Mouse (Mus musculus): ENCODE results near the gene Slc25a13. TPM values are rescaled to one million over a fixed set of nuclear protein-coding genes. Genes with fewer than 3 reads are reported as not detected.

Gene Slc25a13
- polyA plus RNA-seq, 1 experiment, result 0.16 TPM

- Histone ChIP-seq H3K9me3 (ENCODE audit: control insufficient read depth, low read length) (no peaks in the 10 kb centered on the region), H3K4me3 (replicated peaks) (no peak overlapping the region), H3K27me3 (ENCODE audit: control insufficient read depth) (no peaks in the 10 kb centered on the region), H3K4me1 (ENCODE audit: control insufficient read depth) (peaks cover 2% of the 10 kb centered on the region; the same call in 1 of the 2 replicates), H3K36me3 (ENCODE audit: control insufficient read depth) (no peaks in the 10 kb centered on the region)
- no peak for TF ChIP-seq GATA1 (IDR thresholded peaks at IDR 0.05; ENCODE audit: low read length)
- no peak for TF ChIP-seq TAL1 (IDR thresholded peaks at IDR 0.05; ENCODE audit: low read length)
Observed at GRCm38 (mm10) chr6:6222721-6223120, 5.7 kb upstream of the Slc25a13 start.

GRCm38 (mm10) chr6:6220574-6220973 is 3.6 kb upstream of the Slc25a13 start:
- H3K4me3 ChIP-seq (replicated peaks), result no peak overlapping the region
- H3K4me1 ChIP-seq (ENCODE audit: control insufficient read depth), result peaks cover 17% of the 10 kb centered on the region
- H3K27me3 ChIP-seq (ENCODE audit: control insufficient read depth), result no peaks in the 10 kb centered on the region
- no peak for TF ChIP-seq TAL1 (IDR thresholded peaks at IDR 0.05; ENCODE audit: low read length)
- no peak for TF ChIP-seq GATA1 (IDR thresholded peaks at IDR 0.05; ENCODE audit: low read length)
- H3K9me3 ChIP-seq (ENCODE audit: control insufficient read depth, low read length), result no peaks in the 10 kb centered on the region
- no peaks in the 10 kb centered on the region for H3K36me3 ChIP-seq (ENCODE audit: control insufficient read depth)

- TF ChIP-seq TAL1 (IDR thresholded peaks at IDR 0.05; ENCODE audit: low read length), result no peak
- no peak for TF ChIP-seq GATA1 (IDR thresholded peaks at IDR 0.05; ENCODE audit: low read length)
- no peaks in the 10 kb centered on the region for H3K36me3 ChIP-seq (ENCODE audit: control insufficient read depth)
- no peaks in the 10 kb centered on the region for H3K9me3 ChIP-seq (ENCODE audit: control insufficient read depth, low read length)
- no peak overlapping the region for H3K4me3 ChIP-seq (replicated peaks)
- peaks cover 17% of the 10 kb centered on the region for H3K4me1 ChIP-seq (ENCODE audit: control insufficient read depth)
- H3K27me3 ChIP-seq (ENCODE audit: control insufficient read depth), result no peaks in the 10 kb centered on the region
Observed at GRCm38 (mm10) chr6:6219661-6220370, 2.8 kb upstream of the Slc25a13 start.

- Histone ChIP-seq H3K27me3 (ENCODE audit: control insufficient read depth) (no peaks in the 10 kb centered on the region), H3K9me3 (ENCODE audit: control insufficient read depth, low read length) (no peaks in the 10 kb centered on the region), H3K36me3 (ENCODE audit: control insufficient read depth) (peaks cover 4% of the 10 kb centered on the region), H3K4me3 (replicated peaks) (peak overlapping the region; percentile 74), H3K4me1 (ENCODE audit: control insufficient read depth) (peaks cover 20% of the 10 kb centered on the region)
- TF ChIP-seq GATA1 (IDR thresholded peaks at IDR 0.05; ENCODE audit: low read length) (no peak), TAL1 (IDR thresholded peaks at IDR 0.05; ENCODE audit: low read length) (no peak)
Observed at GRCm38 (mm10) chr6:6217286-6217625, 283 bp upstream of the Slc25a13 start.

- Histone ChIP-seq H3K9me3 (ENCODE audit: control insufficient read depth, low read length) (no peaks in the 10 kb centered on the region), H3K36me3 (ENCODE audit: control insufficient read depth) (peaks cover 4% of the 10 kb centered on the region), H3K27me3 (ENCODE audit: control insufficient read depth) (no peaks in the 10 kb centered on the region), H3K4me1 (ENCODE audit: control insufficient read depth) (peaks cover 20% of the 10 kb centered on the region), H3K4me3 (replicated peaks) (peak overlapping the region; percentile 74)
- no peak for TF ChIP-seq TAL1 (IDR thresholded peaks at IDR 0.05; ENCODE audit: low read length)
- no peak for TF ChIP-seq GATA1 (IDR thresholded peaks at IDR 0.05; ENCODE audit: low read length)
Observed at GRCm38 (mm10) chr6:6216120-6216506, 860 bp downstream of the Slc25a13 start.

GRCm38 (mm10) chr6:6212360-6213310 is 4.3 kb downstream of the Slc25a13 start:
- Histone ChIP-seq H3K27me3 (ENCODE audit: control insufficient read depth) (no peaks in the 10 kb centered on the region), H3K9me3 (ENCODE audit: control insufficient read depth, low read length) (no peaks in the 10 kb centered on the region), H3K4me1 (ENCODE audit: control insufficient read depth) (peaks cover 51% of the 10 kb centered on the region), H3K4me3 (replicated peaks) (no peak overlapping the region), H3K36me3 (ENCODE audit: control insufficient read depth) (peaks cover 8% of the 10 kb centered on the region)
- TF ChIP-seq TAL1 (IDR thresholded peaks at IDR 0.05; ENCODE audit: low read length) (no peak), GATA1 (IDR thresholded peaks at IDR 0.05; ENCODE audit: low read length) (no peak)

- Histone ChIP-seq H3K27me3 (ENCODE audit: control insufficient read depth) (no peaks in the 10 kb centered on the region), H3K36me3 (ENCODE audit: control insufficient read depth) (peaks cover 8% of the 10 kb centered on the region), H3K9me3 (ENCODE audit: control insufficient read depth, low read length) (no peaks in the 10 kb centered on the region), H3K4me3 (replicated peaks) (no peak overlapping the region), H3K4me1 (ENCODE audit: control insufficient read depth) (peaks cover 53% of the 10 kb centered on the region)
- TF ChIP-seq GATA1 (IDR thresholded peaks at IDR 0.05; ENCODE audit: low read length) (no peak), TAL1 (IDR thresholded peaks at IDR 0.05; ENCODE audit: low read length) (no peak)
Observed at GRCm38 (mm10) chr6:6211958-6212357, 5.0 kb downstream of the Slc25a13 start.

GRCm38 (mm10) chr6:6210637-6211036 is 6.3 kb downstream of the Slc25a13 start:
- Histone ChIP-seq H3K9me3 (ENCODE audit: control insufficient read depth, low read length) (no peaks in the 10 kb centered on the region), H3K36me3 (ENCODE audit: control insufficient read depth) (peaks cover 8% of the 10 kb centered on the region), H3K4me3 (replicated peaks) (no peak overlapping the region), H3K27me3 (ENCODE audit: control insufficient read depth) (no peaks in the 10 kb centered on the region), H3K4me1 (ENCODE audit: control insufficient read depth) (peaks cover 49% of the 10 kb centered on the region)
- TF ChIP-seq TAL1 (IDR thresholded peaks at IDR 0.05; ENCODE audit: low read length) (no peak), GATA1 (IDR thresholded peaks at IDR 0.05; ENCODE audit: low read length) (no peak)

GRCm38 (mm10) chr6:6208351-6209059 is 8.5 kb downstream of the Slc25a13 start:
- no peaks in the 10 kb centered on the region for H3K9me3 ChIP-seq (ENCODE audit: control insufficient read depth, low read length)
- H3K4me3 ChIP-seq (replicated peaks), result no peak overlapping the region
- TF ChIP-seq TAL1 (IDR thresholded peaks at IDR 0.05; ENCODE audit: low read length), result no peak
- no peak for TF ChIP-seq GATA1 (IDR thresholded peaks at IDR 0.05; ENCODE audit: low read length)
- H3K4me1 ChIP-seq (ENCODE audit: control insufficient read depth), result peaks cover 49% of the 10 kb centered on the region
- peaks cover 8% of the 10 kb centered on the region for H3K36me3 ChIP-seq (ENCODE audit: control insufficient read depth)
- no peaks in the 10 kb centered on the region for H3K27me3 ChIP-seq (ENCODE audit: control insufficient read depth)

All from erythroblast, embryonic 14.5 days (primary cell).